Mouse (Mus musculus) kidney, postnatal 14 days (tissue): ENCODE measurements at regions not wholly inside any gene's neighbourhood (a gene's known extent, or its start where the extent isn't known, plus 50 kb on each side); places are given as distances from the start of the nearest gene placed in this dataset.

Source experiments
- DNase-seq: peaks from one replicate; pipeline ENCODE4 v3.0.0; 2022; ENCODE audit warnings: mixed read lengths

- DNase-seq, result peak; percentile 2
These were observed 51.2 kb upstream of the Suclg2 start for GRCm38 (mm10) chr6:95769808-95770207.

GRCm38 (mm10) chr6:95801651-95802050 lies 83.1 kb upstream of the Suclg2 start:
- DNase-seq, result no peak

- peak; percentile 1 for DNase-seq
These were observed 122.9 kb upstream of the Suclg2 start for GRCm38 (mm10) chr6:95841502-95841901.

- DNase-seq, result peak; percentile 4
These were observed 127.9 kb upstream of the Suclg2 start for GRCm38 (mm10) chr6:95846536-95846935.

GRCm38 (mm10) chr6:95875463-95875862 lies 156.9 kb upstream of the Suclg2 start:
- no peak for DNase-seq

- DNase-seq, result no peak
These were observed 157.7 kb upstream of the Suclg2 start for GRCm38 (mm10) chr6:95876320-95876719.

- no peak for DNase-seq
These were observed 168.0 kb upstream of the Suclg2 start for GRCm38 (mm10) chr6:95886645-95887044.

- DNase-seq, result no peak
These were observed 184.0 kb upstream of the Suclg2 start for GRCm38 (mm10) chr6:95902551-95902950.

- no peak for DNase-seq
These were observed 185.6 kb upstream of the Suclg2 start for GRCm38 (mm10) chr6:95904085-95904633.

- DNase-seq, result no peak
These were observed 186.5 kb upstream of the Suclg2 start for GRCm38 (mm10) chr6:95905057-95905456.

- no peak for DNase-seq
These were observed 191.2 kb upstream of the Fam19a1 start for GRCm38 (mm10) chr6:95921737-95922136.

GRCm38 (mm10) chr6:95934561-95934960 lies 178.4 kb upstream of the Fam19a1 start:
- DNase-seq, result peak; percentile 31

GRCm38 (mm10) chr6:95936504-95936903 lies 176.4 kb upstream of the Fam19a1 start:
- no peak for DNase-seq

- DNase-seq, result peak; percentile 36
These were observed 173.9 kb upstream of the Fam19a1 start for GRCm38 (mm10) chr6:95939052-95939451.

- no peak for DNase-seq
These were observed 152.2 kb upstream of the Fam19a1 start for GRCm38 (mm10) chr6:95960745-95961144.

GRCm38 (mm10) chr6:95966231-95966630 lies 146.7 kb upstream of the Fam19a1 start:
- no peak for DNase-seq

GRCm38 (mm10) chr6:95975994-95976393 lies 137.0 kb upstream of the Fam19a1 start:
- DNase-seq, result no peak

- no peak for DNase-seq
These were observed 115.9 kb upstream of the Fam19a1 start for GRCm38 (mm10) chr6:95997037-95997436.

- DNase-seq, result no peak
These were observed 115.2 kb upstream of the Fam19a1 start for GRCm38 (mm10) chr6:95997741-95998140.

- DNase-seq, result no peak
These were observed 113.5 kb upstream of the Fam19a1 start for GRCm38 (mm10) chr6:95999441-95999840.

GRCm38 (mm10) chr6:96000011-96000476 lies 112.9 kb upstream of the Fam19a1 start:
- DNase-seq, result no peak

- DNase-seq, result no peak
These were observed 101.7 kb upstream of the Fam19a1 start for GRCm38 (mm10) chr6:96011299-96011698.

- DNase-seq, result peak; percentile 37
These were observed 84.8 kb upstream of the Fam19a1 start for GRCm38 (mm10) chr6:96028022-96028704.

- peak; percentile 34 for DNase-seq
These were observed 69.2 kb upstream of the Fam19a1 start for GRCm38 (mm10) chr6:96043711-96044110.

- DNase-seq, result no peak
These were observed 59.5 kb upstream of the Fam19a1 start for GRCm38 (mm10) chr6:96053476-96053875.
